13 mouse cellular contexts compared by ENCODE assay signal in genomic region chr11:86652578-86652979, GRCm38 (mm10). TPM values are rescaled to one million over a fixed set of nuclear protein-coding genes. Genes with fewer than 3 reads are reported as not detected.
A peak's percentile ranks its signal among the peaks of the same experiment; 100 is the strongest.
DNase-seq lines count a peak whose midpoint lies in the region; ATAC-seq lines count a peak whose summit lies in the region.
"Had no signal": no experiment of that assay in that cellular context is flagged by ENCODE, and none has a peak within 500 bp of the region (broad histone marks: within the 10 kb centered on the region; RNA-seq: fewer than 3 reads in every experiment).

No protein-coding gene starts in this region.

- no peaks in the 10 kb centered on the region for H3K27me3 ChIP-seq in heart, embryonic 13.5 days (replicated peaks)
- no peaks in the 10 kb centered on the region for H3K27me3 ChIP-seq in intestine, embryonic 16.5 days (replicated peaks; ENCODE audit: control insufficient read depth, insufficient read depth, low read length)
- H3K27me3 ChIP-seq: midbrain, embryonic 13.5 days had no signal

- peaks cover 40% of the 10 kb centered on the region for H3K4me1 ChIP-seq in heart, embryonic 13.5 days
- no peaks in the 10 kb centered on the region for H3K4me1 ChIP-seq in intestine, embryonic 16.5 days (ENCODE audit: control insufficient read depth, insufficient read depth, low read length)
- H3K4me1 ChIP-seq: midbrain, embryonic 13.5 days had no signal

- DNase-seq in heart, postnatal 14 days = no peak
- DNase-seq in CD4-positive, CD25-positive, alpha-beta regulatory T cell, adult 2 months (ENCODE audit: low read depth, low spot score) = peak; percentile 61
- peak; percentile 24 for DNase-seq in brain, adult 2 months (ENCODE audit: low read depth, low spot score)
- peak; percentile 29 to 35 for DNase-seq in monocyte, adult 2 months (ENCODE audit: low read depth in 1 of 2, low spot score in 2 of 2)
- no peak for DNase-seq in right cerebral cortex, postnatal 25 days
- no peak for DNase-seq in kidney, adult 8-10 months
- DNase-seq: cerebellum, postnatal 36 days; kidney, adult 18-20 months had no signal

- H3K36me3 ChIP-seq in heart, embryonic 13.5 days = no peaks in the 10 kb centered on the region
- H3K36me3 ChIP-seq in intestine, embryonic 16.5 days (ENCODE audit: control insufficient read depth, insufficient read depth, low read length) = no peaks in the 10 kb centered on the region
- H3K36me3 ChIP-seq: midbrain, embryonic 13.5 days had no signal

- intact Hi-C loops in heart, postnatal 14 days (cut with DNase I) = loop anchor here (5.0 to 10.0 kb wide), 2 partner anchors 35 to 352 kb away; no protein-coding TSS in a partner anchor

- no peaks in the 10 kb centered on the region for H3K9me3 ChIP-seq in heart, embryonic 13.5 days
- H3K9me3 ChIP-seq in intestine, embryonic 16.5 days (ENCODE audit: control insufficient read depth, low read length) = no peaks in the 10 kb centered on the region
- H3K9me3 ChIP-seq: hindbrain, embryonic 10.5 days; midbrain, embryonic 13.5 days had no signal

- H3K27ac ChIP-seq in heart, embryonic 13.5 days (replicated peaks) = 0 out of 2 replicates have a peak overlapping the region, but pooled peaks have one; percentile 29
- H3K27ac ChIP-seq in intestine, embryonic 16.5 days (ENCODE audit: low read length) = no peak overlapping the region
- H3K27ac ChIP-seq: hindbrain, embryonic 10.5 days; layer of hippocampus, adult 2 months; midbrain, embryonic 13.5 days had no signal

- ATAC-seq in heart, embryonic 13.5 days (ENCODE audit: extremely low read depth, insufficient number of reproducible peaks, low FRiP score, low TSS enrichment) = no peak
- ATAC-seq in intestine, embryonic 16.5 days = no peak
- ATAC-seq: midbrain, embryonic 13.5 days had no signal

- no peak overlapping the region for H3K4me2 ChIP-seq in heart, embryonic 13.5 days
- H3K4me2 ChIP-seq in intestine, embryonic 16.5 days (ENCODE audit: low read depth, low read length) = no peak overlapping the region
- H3K4me2 ChIP-seq: midbrain, embryonic 13.5 days had no signal

- WGBS in heart, embryonic 13.5 days = 73% methylated on average over 4 of the region's 4 CpGs
- 85% methylated on average over 4 of the region's 4 CpGs for WGBS in intestine, embryonic 16.5 days

- H3K9ac ChIP-seq in heart, embryonic 13.5 days = 0 out of 2 replicates have a peak overlapping the region, but pooled peaks have one; percentile 6
- H3K9ac ChIP-seq in intestine, embryonic 16.5 days (ENCODE audit: low read depth, low read length) = no peak overlapping the region
- H3K9ac ChIP-seq: midbrain, embryonic 13.5 days had no signal

- no peak overlapping the region for H3K4me3 ChIP-seq in heart, embryonic 13.5 days
- no peak overlapping the region for H3K4me3 ChIP-seq in intestine, embryonic 16.5 days (ENCODE audit: low read length)
- H3K4me3 ChIP-seq: hindbrain, embryonic 10.5 days; layer of hippocampus, adult 2 months; midbrain, embryonic 13.5 days had no signal

RNA-seq across cellular contexts. Expression of gene Vmp1, which starts 31.1 kb away (rescaled TPM):
- 85.3 and 93.2 TPM in 2 replicates for polyA plus RNA-seq in heart, embryonic 13.5 days (2015; fragmentation: Nextera tagmentation; extraction: Ambion mirVana)
- total RNA-seq in heart, postnatal 14 days (2021) = 10 to 100 TPM; 55.3 to 59.2 TPM
- polyA plus RNA-seq in intestine, embryonic 16.5 days (2015; fragmentation: Nextera tagmentation; extraction: Ambion mirVana) = 220 and 272 TPM in 2 replicates

RNA-seq across cellular contexts. Expression of gene Ptrh2, which starts 31.2 kb away (rescaled TPM):
- polyA plus RNA-seq in heart, embryonic 13.5 days (2015; fragmentation: Nextera tagmentation; extraction: Ambion mirVana) = 20.5 and 22.6 TPM in 2 replicates
- total RNA-seq in heart, postnatal 14 days (2021) = 1 to 10 TPM; 7.0 to 7.2 TPM
- polyA plus RNA-seq in intestine, embryonic 16.5 days (2015; fragmentation: Nextera tagmentation; extraction: Ambion mirVana) = 27.0 and 28.2 TPM in 2 replicates

Comparison
In these comparisons a context has a peak if more than half of its experiments do, and no peak if none do; other contexts are left out.
1. DNase-seq: peak in CD4-positive, CD25-positive, alpha-beta regulatory T cell, adult 2 months (single experiment), brain, adult 2 months (single experiment) and monocyte, adult 2 months (2 of 2); none in heart, postnatal 14 days (0 of 2), right cerebral cortex, postnatal 25 days (single experiment) and kidney, adult 8-10 months (0 of 2).